Mouse (Mus musculus) liver, embryonic 11.5 days (tissue): ENCODE results near the gene Plxna2. TPM values are rescaled to one million over a fixed set of nuclear protein-coding genes. Genes with fewer than 3 reads are reported as not detected.

Source experiments
- ATAC-seq: fragments of 200-750 bp; cut with Nextera tagmentation; replicated peaks from 2 replicates; pipeline ENCODE4 v1.8.0; 2017; ENCODE audit warnings: moderate number of reproducible peaks, mild to moderate bottlenecking, moderate TSS enrichment, moderate library complexity; ENCODE audit not compliant: low FRiP score
- DNase-seq: peaks from one replicate; pipeline ENCODE4 v3.0.0-alpha.2; 2017; ENCODE audit warnings: low spot score
- H3K27ac ChIP-seq: fragments of 300-500 bp; sonication (generic); 2 replicates; pipeline ENCODE4 v1.5.1; 2014; ENCODE audit warnings: mild to moderate bottlenecking, low read depth, low read length, control low read depth
- H3K27me3 ChIP-seq: fragments of 300-500 bp; sonication (generic); replicated peaks from 2 replicates; pipeline ENCODE4 v1.6.1; 2014; ENCODE audit warnings: low read length, mixed read lengths; ENCODE audit not compliant: control insufficient read depth, insufficient read depth
- H3K36me3 ChIP-seq: fragments of 300-500 bp; sonication (generic); 2 replicates; pipeline ENCODE4 v1.6.1; 2014; ENCODE audit warnings: mild to moderate bottlenecking, low read length, moderate library complexity, mixed read lengths; ENCODE audit not compliant: control insufficient read depth, insufficient read depth
- H3K4me1 ChIP-seq: fragments of 300-500 bp; sonication (generic); replicated peaks from 2 replicates; pipeline ENCODE4 v1.6.1; 2014; ENCODE audit warnings: low read length, mixed read lengths; ENCODE audit not compliant: control insufficient read depth, insufficient read depth
- H3K4me2 ChIP-seq: fragments of 300-500 bp; sonication (generic); 2 replicates; pipeline ENCODE4 v1.6.1; 2014; ENCODE audit warnings: mild to moderate bottlenecking, control low read depth, moderate library complexity
- H3K4me3 ChIP-seq: fragments of 300-500 bp; sonication (generic); 2 replicates; pipeline ENCODE4 v1.5.1; 2014; ENCODE audit warnings: low read depth, low read length, control low read depth
- H3K9ac ChIP-seq: fragments of 300-500 bp; sonication (generic); 2 replicates; pipeline ENCODE4 v1.6.1; 2014; ENCODE audit warnings: low read depth, low read length, control low read depth
- H3K9me3 ChIP-seq: fragments of 300-500 bp; sonication (generic); 2 replicates; pipeline ENCODE4 v1.6.1; 2016; ENCODE audit warnings: low read length, inconsistent platforms, mixed read lengths; ENCODE audit not compliant: control insufficient read depth
- WGBS: fragments of 180-500 bp; shearing (Covaris S2); extraction: QIAGEN DNeasy Blood & Tissue Kit; methylation state at CpG from one replicate; pipeline ENCODE4 v1.1.7; 2014; 5-methylcytosine and 5-hydroxymethylcytosine counted together
- polyA plus RNA-seq: library from polyadenylated mRNA; unstranded; fragments of >200 nt; fragmentation: Nextera tagmentation; extraction: Ambion mirVana; gene quantifications from 2 replicates; pipeline ENCODE4 v1.2.1, GENCODE M21; 2014

Plxna2 gene
- 4.8 and 4.9 TPM in 2 replicates for polyA plus RNA-seq

DNA sequence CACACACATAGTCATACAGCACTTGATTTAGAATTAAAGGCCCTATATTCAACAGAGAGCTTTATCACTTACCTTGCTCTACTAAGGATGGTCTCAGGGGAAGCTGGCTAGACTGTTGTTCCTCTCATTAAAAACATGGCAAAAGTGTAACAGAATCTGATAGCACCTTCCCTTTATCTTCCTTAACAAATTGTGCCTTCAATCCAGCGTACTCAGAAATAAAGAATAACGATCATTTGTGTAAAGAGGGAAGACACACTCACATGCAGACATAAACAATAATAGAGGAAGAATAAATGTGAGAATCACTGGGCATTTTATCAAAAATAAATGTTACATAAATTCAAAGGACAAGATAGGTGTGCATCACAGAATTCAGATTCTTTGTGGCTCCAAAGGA is at the start of gene Plxna2:
Gene Plxna2 (plus strand): TSS at position 301 of the 400 bp plus-strand sequence.
- Histone ChIP-seq H3K4me1 (peaks cover 22% of the 10 kb centered on the region), H3K4me3 (peak within 1 kb of the TSS; percentile 80), H3K27me3 (no peaks in the 10 kb centered on the region), H3K36me3 (no peaks in the 10 kb centered on the region), H3K4me2 (peak within 1 kb of the TSS; percentile 99), H3K9ac (peak within 1 kb of the TSS; percentile 63; the same call in 1 of the 2 replicates), H3K9me3 (no peaks in the 10 kb centered on the region), H3K27ac (no peak within 1 kb of the TSS)
- DNase-seq = no peak
- 83% methylated on average over 2 of the region's 2 CpGs for WGBS
- no peak for ATAC-seq

GRCm38 (mm10) chr1:194573870-194574269 is 44.1 kb upstream of the Plxna2 start:
- 75% methylated on average over 3 of the region's 3 CpGs for WGBS
- Histone ChIP-seq H3K9me3 (no peaks in the 10 kb centered on the region), H3K9ac (no peak overlapping the region), H3K27ac (no peak overlapping the region), H3K27me3 (no peaks in the 10 kb centered on the region), H3K4me3 (no peak overlapping the region), H3K4me2 (no peak overlapping the region), H3K4me1 (no peaks in the 10 kb centered on the region), H3K36me3 (no peaks in the 10 kb centered on the region)
- no peak for DNase-seq
- no peak for ATAC-seq

DNA sequence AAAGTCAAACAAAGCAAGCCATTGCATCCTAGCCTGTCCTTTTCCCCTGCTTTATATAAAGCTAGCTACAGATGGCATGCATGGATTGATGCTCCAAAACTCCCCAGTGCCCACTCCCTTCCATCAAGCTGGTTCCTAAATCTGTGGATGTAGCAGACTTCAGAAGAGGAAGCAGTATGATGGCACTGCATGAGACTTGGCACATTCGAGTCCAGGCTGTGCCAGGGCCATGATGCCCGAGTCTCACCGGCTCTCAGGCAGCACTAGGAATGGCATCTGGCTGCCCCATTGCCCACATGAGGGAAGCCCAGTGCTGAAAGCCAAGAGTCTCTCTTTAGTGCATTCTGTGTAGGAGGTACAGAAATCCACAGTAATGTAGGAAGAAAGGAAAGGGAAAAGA is 39.7 kb upstream of the Plxna2 start:
- DNase-seq (no peak), ATAC-seq (no peak)
- Histone ChIP-seq H3K9ac (no peak overlapping the region), H3K36me3 (no peaks in the 10 kb centered on the region), H3K27me3 (no peaks in the 10 kb centered on the region), H3K4me3 (no peak overlapping the region), H3K4me1 (no peaks in the 10 kb centered on the region), H3K9me3 (no peaks in the 10 kb centered on the region), H3K27ac (no peak overlapping the region), H3K4me2 (no peak overlapping the region)
- 82% methylated on average over 3 of the region's 3 CpGs for WGBS

DNA sequence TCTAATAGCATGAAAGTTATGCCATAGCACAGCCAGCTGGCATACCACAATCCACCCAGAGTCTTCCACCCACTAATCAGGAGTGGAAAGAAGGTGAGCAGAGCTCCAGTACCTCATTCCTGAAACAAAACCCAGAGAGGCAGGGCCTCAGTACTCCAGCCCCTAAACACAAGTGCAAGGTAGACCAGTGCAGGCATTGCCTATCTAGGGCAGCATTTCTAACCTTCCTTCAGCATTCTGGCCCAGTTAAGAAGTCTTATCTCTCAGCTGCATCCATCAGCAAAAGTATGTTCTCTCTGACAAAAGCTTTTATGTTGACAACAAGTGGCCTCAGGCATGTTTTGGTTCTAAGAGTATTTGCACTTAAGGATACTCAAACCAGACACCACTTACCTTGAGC is 37.5 kb upstream of the Plxna2 start:
- no peak overlapping the region for H3K27ac ChIP-seq
- DNase-seq = no peak

DNA sequence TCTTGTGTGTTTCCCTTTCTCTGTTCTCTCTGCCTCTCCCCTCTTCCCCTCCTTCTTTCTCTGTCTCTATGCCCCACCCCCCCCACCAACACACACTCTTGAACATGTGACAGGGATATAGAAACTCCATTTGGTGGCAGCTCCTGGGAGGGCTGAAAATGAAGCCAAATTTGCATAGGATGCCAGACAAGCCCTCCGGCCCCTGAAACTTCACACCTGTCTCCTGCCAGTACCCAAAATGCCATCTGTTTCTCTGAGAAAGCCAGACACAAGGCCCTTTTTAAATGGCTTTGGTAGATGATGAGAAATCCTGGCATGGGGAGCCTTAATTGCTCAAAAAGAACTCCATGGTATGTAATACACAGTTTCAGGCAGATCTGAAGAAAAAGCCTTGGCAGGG is 31.3 kb upstream of the Plxna2 start:
- ATAC-seq (no peak), DNase-seq (no peak)
- no peaks in the 10 kb centered on the region for H3K36me3 ChIP-seq
- no peak overlapping the region for H3K4me2 ChIP-seq
- no peaks in the 10 kb centered on the region for H3K27me3 ChIP-seq
- no peaks in the 10 kb centered on the region for H3K4me1 ChIP-seq
- H3K9ac ChIP-seq = no peak overlapping the region
- no peak overlapping the region for H3K27ac ChIP-seq
- 66% methylated on average over 1 of the region's 1 CpGs for WGBS
- no peak overlapping the region for H3K4me3 ChIP-seq
- H3K9me3 ChIP-seq = no peaks in the 10 kb centered on the region

More for the DNA sequence above, 37.5 kb upstream of the Plxna2 start:
- Histone ChIP-seq H3K4me2 (no peak overlapping the region), H3K4me3 (no peak overlapping the region), H3K36me3 (no peaks in the 10 kb centered on the region), H3K27me3 (no peaks in the 10 kb centered on the region), H3K9me3 (no peaks in the 10 kb centered on the region), H3K9ac (no peak overlapping the region), H3K4me1 (no peaks in the 10 kb centered on the region)
- peak; percentile 74 for ATAC-seq

DNA sequence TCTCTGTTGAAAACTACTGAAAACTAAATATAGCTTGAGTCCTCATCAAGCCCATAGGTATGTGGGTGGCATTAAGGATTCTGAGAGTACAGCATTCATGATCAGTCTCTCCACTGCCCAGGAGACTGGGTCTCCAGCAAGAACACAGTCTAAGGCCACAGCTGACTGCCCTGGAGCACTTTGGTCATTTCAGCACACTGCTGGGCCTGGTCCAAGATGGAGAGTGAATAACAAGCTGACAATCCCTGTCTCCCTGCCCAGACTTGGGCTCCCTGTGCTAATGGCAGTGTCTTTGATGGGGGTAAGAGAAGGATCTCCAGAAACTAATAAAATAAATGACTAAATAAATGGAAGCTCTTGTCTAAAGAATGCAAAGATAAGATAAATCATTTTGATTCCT is 30.5 kb upstream of the Plxna2 start:
- no peak overlapping the region for H3K4me2 ChIP-seq
- H3K9me3 ChIP-seq = no peaks in the 10 kb centered on the region
- H3K27me3 ChIP-seq = no peaks in the 10 kb centered on the region
- no peak overlapping the region for H3K4me3 ChIP-seq
- no peak for DNase-seq
- ATAC-seq = 0 out of 2 replicates have a peak, but pooled peaks have one; percentile 15
- no peak overlapping the region for H3K9ac ChIP-seq
- no peaks in the 10 kb centered on the region for H3K4me1 ChIP-seq
- no peaks in the 10 kb centered on the region for H3K36me3 ChIP-seq
- H3K27ac ChIP-seq = no peak overlapping the region

- no peak overlapping the region for H3K27ac ChIP-seq
- H3K4me2 ChIP-seq = no peak overlapping the region
- no peak for ATAC-seq
- H3K9ac ChIP-seq = no peak overlapping the region
- no peak for DNase-seq
- H3K36me3 ChIP-seq = no peaks in the 10 kb centered on the region
- H3K9me3 ChIP-seq = no peaks in the 10 kb centered on the region
- no peaks in the 10 kb centered on the region for H3K27me3 ChIP-seq
- H3K4me1 ChIP-seq = no peaks in the 10 kb centered on the region
- no peak overlapping the region for H3K4me3 ChIP-seq
- WGBS = 22% methylated on average over 1 of the region's 1 CpGs
Observed at GRCm38 (mm10) chr1:194587956-194588668, 29.9 kb upstream of the Plxna2 start.

DNA sequence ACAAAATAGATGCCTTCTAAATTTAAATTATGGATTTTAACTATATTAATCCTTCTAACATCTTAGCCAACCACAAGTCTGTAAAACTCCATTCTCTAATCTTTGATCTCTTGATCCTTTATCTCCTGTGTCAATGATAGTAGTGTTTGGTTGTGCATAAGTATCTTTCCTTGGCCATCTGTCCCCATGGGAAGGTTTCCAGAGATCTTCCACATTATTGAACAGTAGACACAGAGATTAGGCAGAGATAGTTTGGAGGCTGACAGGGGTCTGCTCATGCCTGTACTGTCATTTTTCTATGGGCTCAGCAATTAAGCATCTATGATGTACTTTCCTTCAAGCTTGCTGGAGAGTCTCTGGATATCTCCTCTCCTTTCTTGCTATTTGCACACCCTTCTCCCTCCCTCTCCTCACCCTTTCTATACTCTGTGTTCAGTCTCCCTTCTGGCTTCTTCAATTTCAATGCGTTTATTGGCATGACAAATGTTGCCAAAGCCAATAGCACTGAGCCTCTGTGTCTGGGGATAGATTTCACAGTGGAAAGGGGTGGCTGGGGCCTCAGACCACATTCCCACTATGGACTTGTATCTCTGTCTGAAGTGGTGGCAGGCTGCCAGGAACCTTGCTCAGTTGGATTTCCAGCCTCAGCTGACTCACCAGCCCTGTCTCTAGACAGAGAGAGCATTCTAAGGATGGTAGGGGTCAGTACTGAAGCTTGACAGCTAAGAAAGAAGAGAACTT is 29.1 kb upstream of the Plxna2 start:
- 0 out of 2 replicates have a peak, but pooled peaks have one; percentile 51 for ATAC-seq
- no peak overlapping the region for H3K4me3 ChIP-seq
- no peaks in the 10 kb centered on the region for H3K9me3 ChIP-seq
- no peak for DNase-seq
- 67% methylated on average over 1 of the region's 1 CpGs for WGBS
- no peak overlapping the region for H3K4me2 ChIP-seq
- H3K36me3 ChIP-seq = no peaks in the 10 kb centered on the region
- no peaks in the 10 kb centered on the region for H3K27me3 ChIP-seq
- H3K9ac ChIP-seq = no peak overlapping the region
- no peaks in the 10 kb centered on the region for H3K4me1 ChIP-seq
- H3K27ac ChIP-seq = no peak overlapping the region

DNA sequence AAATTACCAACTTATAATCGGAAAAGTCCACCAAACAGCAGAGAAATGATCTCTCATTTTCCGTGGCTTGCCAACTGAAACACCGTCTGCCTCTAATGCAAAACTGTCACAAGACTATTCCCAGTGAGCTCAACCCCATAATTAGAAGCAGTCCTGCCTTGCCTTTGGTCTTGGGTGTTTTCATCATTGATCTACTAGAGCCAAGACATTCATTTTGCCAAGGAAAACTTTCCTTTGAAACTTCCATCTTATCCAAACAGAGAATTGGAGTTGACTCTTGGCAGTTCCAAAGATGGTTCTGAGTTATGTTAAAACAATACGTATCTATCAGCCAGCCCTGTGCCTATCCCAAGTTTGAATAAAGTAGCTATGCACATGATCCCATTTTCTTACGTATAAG is 24.9 kb upstream of the Plxna2 start:
- H3K9me3 ChIP-seq = no peaks in the 10 kb centered on the region
- no peaks in the 10 kb centered on the region for H3K4me1 ChIP-seq
- H3K4me3 ChIP-seq = no peak overlapping the region
- no peak overlapping the region for H3K4me2 ChIP-seq
- 73% methylated on average over 5 of the region's 5 CpGs for WGBS
- H3K36me3 ChIP-seq = no peaks in the 10 kb centered on the region
- no peak overlapping the region for H3K27ac ChIP-seq
- no peak overlapping the region for H3K9ac ChIP-seq
- DNase-seq = no peak
- H3K27me3 ChIP-seq = no peaks in the 10 kb centered on the region
- ATAC-seq = no peak
